Mouse (Mus musculus) cortical plate, adult 2 months (tissue): ENCODE measurements around the gene Entr1. TPM values are rescaled to one million over a fixed set of nuclear protein-coding genes. Genes with fewer than 3 reads are reported as not detected.
A peak's percentile ranks its signal among the peaks of the same experiment; 100 is the strongest.
"Not testable (repeated sequence)": the region's sequence is repeated elsewhere in the genome, so short reads cannot be mapped to it uniquely, and the experiment has no call there.

Experiments
- H3K27ac ChIP-seq: fragments of 200-500 bp; 2 replicates; pipeline ENCODE4 v1.5.1; 2012; ENCODE audit warnings: low read length, control low read depth, inconsistent platforms; ENCODE audit not compliant: insufficient read depth
- H3K4me1 ChIP-seq: fragments of 200-500 bp; 2 replicates; pipeline ENCODE4 v1.6.1; 2011; ENCODE audit warnings: low read length; ENCODE audit not compliant: control insufficient read depth, insufficient read depth
- H3K4me3 ChIP-seq: fragments of 200-500 bp; 2 replicates; pipeline ENCODE4 v1.5.1; 2011; ENCODE audit warnings: mild to moderate bottlenecking, low read length, control low read depth; ENCODE audit not compliant: insufficient read depth
- CTCF ChIP-seq: fragments of 200-500 bp; IDR thresholded peaks from 2 replicates; pipeline ENCODE4 v1.5.1; 2011; ENCODE audit warnings: mild to moderate bottlenecking, control low read depth, low read length; ENCODE audit not compliant: insufficient read depth; ENCODE audit errors: extremely low read depth
- POLR2A ChIP-seq: fragments of 200-500 bp; IDR thresholded peaks from 2 replicates; pipeline ENCODE4 v1.6.1; 2011; ENCODE audit warnings: mild to moderate bottlenecking, low read length, control low read depth; ENCODE audit not compliant: insufficient read depth; ENCODE audit errors: extremely low read depth
- polyA plus RNA-seq: library from polyadenylated mRNA; depleted of rRNA; stranded (reverse); fragments of >200 nt; gene quantifications from 2 replicates; pipeline ENCODE4 v1.2.3, GENCODE M21; 2012

Entr1 gene
- polyA plus RNA-seq, 1 experiment, result 284 TPM

GRCm38 (mm10) chr2:26391617-26392016 is 2.5 kb upstream of the Entr1 start:
- Histone ChIP-seq H3K4me3 (no peak overlapping the region), H3K4me1 (peaks cover 7% of the 10 kb centered on the region; the same call in 1 of the 2 replicates), H3K27ac (no peak overlapping the region)
- TF ChIP-seq CTCF, result no peak
- no peak for TF ChIP-seq POLR2A

DNA sequence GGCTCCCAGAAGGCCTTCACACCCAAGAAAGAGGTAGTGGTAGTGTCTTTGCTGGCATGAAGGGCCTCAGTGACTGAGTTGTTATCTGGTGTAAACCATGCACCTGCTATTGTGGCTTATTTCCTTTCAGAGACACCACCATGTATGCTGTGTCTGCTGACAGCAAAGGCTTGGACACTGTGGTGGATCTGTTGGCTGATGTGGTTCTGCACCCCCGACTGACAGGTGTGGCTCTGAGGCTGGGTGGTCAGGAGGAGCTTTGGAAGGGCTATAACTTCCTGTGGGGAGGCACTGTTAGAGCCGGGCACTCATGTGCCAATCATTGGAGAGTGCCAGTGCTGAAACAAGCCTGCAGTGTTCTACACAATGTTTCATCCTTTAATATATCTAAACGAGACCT is 1.8 kb upstream of the Entr1 start:
- peaks cover 7% of the 10 kb centered on the region; the same call in 1 of the 2 replicates for H3K4me1 ChIP-seq
- no peak overlapping the region for H3K27ac ChIP-seq
- TF ChIP-seq CTCF (no peak), POLR2A (no peak)
- H3K4me3 ChIP-seq, result no peak overlapping the region; the same call in 1 of the 2 replicates

DNA sequence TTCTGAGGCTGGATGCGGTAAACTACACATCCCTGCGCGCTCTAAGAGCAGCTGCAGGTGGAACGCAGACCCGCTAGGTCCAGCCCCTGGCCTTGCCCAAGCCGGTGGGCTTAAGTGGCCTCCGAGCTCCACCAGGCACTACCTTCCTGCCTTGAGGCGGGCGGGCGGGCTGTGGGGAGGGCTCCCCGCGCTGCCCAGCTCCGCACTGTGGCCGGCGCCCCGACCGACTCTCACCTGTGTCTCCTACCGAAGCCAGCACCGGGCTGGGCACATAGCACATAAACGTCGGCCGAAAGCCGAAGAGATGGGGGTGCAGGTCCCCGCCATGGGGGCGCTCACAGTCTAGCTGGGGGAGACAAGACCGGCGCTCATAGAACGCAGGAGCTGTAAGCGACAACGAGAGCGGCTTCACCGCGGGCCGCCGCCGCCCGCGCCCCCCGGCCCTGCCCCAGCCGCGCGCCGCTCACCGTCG is 398 bp downstream of the Entr1 start:
- H3K4me3 ChIP-seq, result peak overlapping the region; percentile 96
- TF ChIP-seq POLR2A (no peak), CTCF (no peak)
- H3K4me1 ChIP-seq, result peaks cover 7% of the 10 kb centered on the region; the same call in 1 of the 2 replicates
- no peak overlapping the region for H3K27ac ChIP-seq

- peaks cover 7% of the 10 kb centered on the region; the same call in 1 of the 2 replicates for H3K4me1 ChIP-seq
- TF ChIP-seq POLR2A, result no peak
- no peak overlapping the region; the same call in 1 of the 2 replicates for H3K4me3 ChIP-seq
These were observed 1.4 kb downstream of the Entr1 start for GRCm38 (mm10) chr2:26387713-26388112.

DNA sequence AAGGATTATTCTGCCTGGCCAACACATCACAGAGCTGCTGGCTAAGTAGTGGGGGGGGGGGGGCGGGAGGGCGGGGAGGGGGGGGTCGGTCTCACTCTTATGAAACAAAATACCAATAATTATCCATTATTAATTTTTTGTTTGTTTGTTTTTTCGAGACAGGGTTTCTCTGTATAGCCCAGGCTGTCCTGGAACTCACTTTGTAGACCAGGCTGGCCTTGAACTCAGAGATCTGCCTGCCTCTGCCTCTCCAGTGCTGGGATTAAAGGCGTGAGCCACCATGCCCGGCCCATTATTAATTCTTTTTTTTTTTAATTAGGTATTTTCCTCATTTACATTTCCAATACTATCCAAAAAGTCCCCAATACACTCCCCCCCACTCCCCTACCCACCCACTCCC is 8.2 kb downstream of the Entr1 start:
- H3K27ac ChIP-seq, H3K4me1 ChIP-seq: not testable (repeated sequence)
- peak overlapping the region; percentile 60 for H3K4me3 ChIP-seq

More at GRCm38 (mm10) chr2:26387713-26388112, 1.4 kb downstream of the Entr1 start:
- no peak overlapping the region for H3K27ac ChIP-seq

DNA sequence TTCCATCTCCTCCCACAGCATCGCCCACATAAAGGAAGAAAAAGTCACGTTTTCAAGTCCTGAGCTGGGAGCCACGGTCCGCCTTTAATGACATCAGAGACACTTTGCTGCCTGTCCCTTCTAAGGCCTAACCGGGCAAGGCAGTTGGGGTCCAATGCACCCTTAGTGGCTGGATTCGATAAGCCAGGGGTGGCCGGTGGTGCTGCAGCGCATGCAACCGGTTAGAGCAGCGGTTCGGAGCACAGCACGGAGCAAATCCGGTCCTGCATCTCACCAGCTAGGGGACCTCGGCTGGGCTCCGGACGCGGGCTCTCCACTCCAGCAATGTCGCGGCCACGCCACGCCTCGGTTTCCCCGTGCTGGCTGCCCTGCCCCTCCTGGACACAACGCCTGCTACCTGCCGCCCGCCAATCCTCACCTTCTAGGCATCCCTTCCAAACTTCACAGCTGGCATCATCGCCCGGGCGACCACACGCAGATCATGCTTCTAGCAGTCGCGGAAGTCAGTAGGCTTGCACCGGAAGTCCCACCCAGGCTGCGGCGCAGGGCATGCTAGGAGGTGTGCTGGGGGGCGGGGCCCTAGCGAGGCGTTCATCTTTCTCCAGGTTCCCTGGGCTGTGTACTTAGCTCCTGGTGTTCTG is 8.9 kb downstream of the Entr1 start, which contains the start of gene Snapc4:
Snapc4 (minus strand) TSS at position 523 of the 641 bp plus-strand sequence.
- Histone ChIP-seq H3K27ac (no peak within 1 kb of the TSS), H3K4me1 (no peaks in the 10 kb centered on the region), H3K4me3 (peak within 1 kb of the TSS; percentile 60)
- TF ChIP-seq POLR2A (peak; percentile 54; the same call in 1 of the 2 replicates), CTCF (no peak)

- TF ChIP-seq POLR2A (no peak), CTCF (no peak)
- no peaks in the 10 kb centered on the region for H3K4me1 ChIP-seq
- H3K27ac ChIP-seq, result no peak overlapping the region
- no peak overlapping the region for H3K4me3 ChIP-seq
These were observed 16.7 kb downstream of the Entr1 start for GRCm38 (mm10) chr2:26372396-26372795.

GRCm38 (mm10) chr2:26368572-26368971 is 20.5 kb downstream of the Entr1 start:
- no peak for TF ChIP-seq CTCF
- H3K27ac ChIP-seq, result no peak overlapping the region
- H3K4me3 ChIP-seq, result no peak overlapping the region
- 0 out of 2 replicates have a peak, but pooled peaks cover 3% of the 10 kb centered on the region for H3K4me1 ChIP-seq

- H3K4me1 ChIP-seq, result 0 out of 2 replicates have a peak, but pooled peaks cover 3% of the 10 kb centered on the region
- H3K4me3 ChIP-seq, result no peak overlapping the region
- TF ChIP-seq POLR2A (no peak), CTCF (no peak)
These were observed 21.2 kb downstream of the Entr1 start for GRCm38 (mm10) chr2:26367911-26368310.

GRCm38 (mm10) chr2:26364738-26365465 is 24.2 kb downstream of the Entr1 start:
- no peak for TF ChIP-seq CTCF
- no peak for TF ChIP-seq POLR2A
- H3K27ac ChIP-seq, result no peak overlapping the region
- no peak overlapping the region for H3K4me3 ChIP-seq
- 0 out of 2 replicates have a peak, but pooled peaks cover 3% of the 10 kb centered on the region for H3K4me1 ChIP-seq

More at GRCm38 (mm10) chr2:26367911-26368310, 21.2 kb downstream of the Entr1 start:
- no peak overlapping the region for H3K27ac ChIP-seq
